Mouse (Mus musculus) kidney, adult 2 months (tissue): Measurements from ENCODE around the gene Blvrb. TPM values are rescaled to one million over a fixed set of nuclear protein-coding genes. Genes with fewer than 3 reads are reported as not detected.

ENCODE experiments used
- DNase-seq: peaks from one replicate; pipeline ENCODE4 v3.0.0; 2021
- H3K27ac ChIP-seq: fragments of 200-500 bp; 2 replicates; pipeline ENCODE4 v1.5.1; 2012; ENCODE audit warnings: low read depth, low read length, control low read depth, inconsistent platforms; ENCODE audit not compliant: insufficient read depth
- H3K27me3 ChIP-seq: fragments of 200-500 bp; replicated peaks from 2 replicates; pipeline ENCODE4 v1.6.1; 2012; ENCODE audit warnings: mild to moderate bottlenecking, moderate library complexity, low read length, inconsistent platforms; ENCODE audit not compliant: control insufficient read depth, insufficient read depth
- H3K36me3 ChIP-seq: fragments of 200-500 bp; 2 replicates; pipeline ENCODE4 v1.6.1; 2012; ENCODE audit warnings: mild to moderate bottlenecking, moderate library complexity, low read length, inconsistent platforms; ENCODE audit not compliant: control insufficient read depth, insufficient read depth
- H3K4me1 ChIP-seq: fragments of 200-500 bp; 2 replicates; pipeline ENCODE4 v1.6.1; 2011; ENCODE audit warnings: low read length; ENCODE audit not compliant: control insufficient read depth, insufficient read depth
- H3K4me3 ChIP-seq: fragments of 200-500 bp; 2 replicates; pipeline ENCODE4 v1.5.1; 2011; ENCODE audit warnings: mild to moderate bottlenecking, low read depth, low read length, control low read depth; ENCODE audit not compliant: insufficient read depth
- CTCF ChIP-seq: fragments of 200-500 bp; conservative IDR thresholded peaks from 2 replicates; pipeline ENCODE4 v1.5.1; 2011; ENCODE audit warnings: low read depth, mild to moderate bottlenecking, control low read depth, low read length, moderate library complexity, mixed read lengths; ENCODE audit not compliant: insufficient read depth, insufficient read length
- POLR2A ChIP-seq: fragments of 200-500 bp; IDR thresholded peaks from one replicate; pipeline ENCODE4 v1.6.1; 2011; ENCODE audit warnings: low read depth, low read length, control low read depth
- WGBS: fragments of 180-500 bp; shearing (Covaris S2); methylation state at CpG from one replicate; pipeline ENCODE4 v1.1.7; 2018; 5-methylcytosine and 5-hydroxymethylcytosine counted together
- polyA plus RNA-seq: library from polyadenylated mRNA; depleted of rRNA; stranded (reverse); fragments of >200 nt; gene quantifications from 2 replicates; pipeline ENCODE4 v1.2.3, GENCODE M21; 2012

The Blvrb gene
- polyA plus RNA-seq, 1 experiment = 47.8 TPM

DNA sequence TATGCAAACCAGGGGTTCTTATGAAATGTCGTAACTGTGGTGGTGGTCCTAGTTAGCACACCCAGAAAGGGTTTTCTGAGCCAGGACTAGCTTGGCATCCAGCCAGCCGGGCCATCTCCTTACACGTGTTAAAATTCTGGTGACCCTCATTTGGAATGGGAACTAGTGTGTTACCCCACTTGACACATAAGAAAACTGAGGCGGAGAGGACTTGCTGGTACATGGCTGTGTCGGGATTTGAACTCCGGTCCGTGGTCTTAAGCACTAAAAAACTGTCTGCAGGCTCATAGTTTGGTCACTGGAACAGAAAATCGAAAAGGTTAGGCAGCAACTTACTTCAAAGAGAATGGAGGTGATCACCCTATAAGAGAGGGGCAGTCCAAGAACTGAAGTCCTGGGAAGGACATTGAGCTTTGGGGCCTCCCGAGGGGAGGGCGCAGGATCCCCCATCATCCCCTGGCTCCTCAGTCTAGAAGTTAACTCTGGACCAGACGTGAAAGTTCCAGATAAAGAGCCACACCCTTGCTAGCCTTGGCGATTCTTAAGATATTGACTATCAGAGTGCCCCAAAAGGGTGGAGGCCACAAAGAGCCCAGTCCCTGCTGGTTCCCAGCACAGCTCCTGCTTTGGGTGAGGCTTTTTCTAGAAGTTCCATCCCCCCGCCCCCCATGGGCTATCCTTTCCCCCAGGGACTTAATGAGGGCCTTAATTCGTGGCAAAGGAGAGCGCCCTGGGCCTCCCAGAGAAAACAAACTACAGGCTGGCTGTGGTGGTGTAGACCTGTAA, 836 bp downstream of the Blvrb start:
- TF ChIP-seq POLR2A = no peak
- no peak for TF ChIP-seq CTCF
- H3K36me3 ChIP-seq = no peaks in the 10 kb centered on the region
- no peak for DNase-seq
- peak overlapping the region; percentile 69 for H3K4me3 ChIP-seq
- WGBS = 58% methylated on average over 15 of the region's 15 CpGs
- H3K27ac ChIP-seq = no peak overlapping the region
- H3K27me3 ChIP-seq = no peaks in the 10 kb centered on the region
- H3K4me1 ChIP-seq = no peaks in the 10 kb centered on the region; the same call in 1 of the 2 replicates

DNA sequence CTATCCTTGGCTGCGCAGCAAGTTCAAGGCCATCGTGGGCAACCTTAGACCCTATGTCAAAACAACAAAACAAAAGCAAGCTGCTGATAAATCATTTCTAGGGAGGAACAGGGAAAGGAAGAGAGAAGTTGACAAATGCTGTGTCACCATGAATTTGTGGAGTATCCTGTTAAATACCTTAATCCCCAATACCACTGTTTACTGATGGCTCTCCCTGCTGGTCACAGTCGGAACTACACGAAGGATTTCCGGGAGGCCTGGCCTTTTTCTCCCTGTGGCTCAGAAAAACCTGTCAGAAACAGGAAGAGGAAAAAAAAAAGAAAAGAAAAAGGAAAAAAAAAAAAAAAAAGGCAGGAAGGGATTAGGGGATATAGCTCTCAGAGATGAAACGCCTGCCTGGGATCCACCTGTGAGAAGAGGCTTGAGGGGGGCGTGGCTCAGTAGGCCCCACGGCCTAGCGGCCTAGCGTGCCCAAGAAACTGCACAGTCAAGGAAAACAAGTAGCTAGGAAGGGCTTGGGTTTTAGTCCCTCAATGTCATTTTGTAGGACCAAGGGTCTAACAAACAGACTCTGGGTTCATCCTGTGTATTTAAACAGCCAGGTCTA, 1.6 kb downstream of the Blvrb start:
- Histone ChIP-seq H3K36me3 (no peaks in the 10 kb centered on the region), H3K4me3 (no peak overlapping the region), H3K27ac (no peak overlapping the region), H3K4me1 (no peaks in the 10 kb centered on the region; the same call in 1 of the 2 replicates), H3K27me3 (no peaks in the 10 kb centered on the region)
- TF ChIP-seq POLR2A (no peak), CTCF (peak; percentile 52)
- DNase-seq = peak; percentile 79
- 58% methylated on average over 10 of the region's 10 CpGs for WGBS

DNA sequence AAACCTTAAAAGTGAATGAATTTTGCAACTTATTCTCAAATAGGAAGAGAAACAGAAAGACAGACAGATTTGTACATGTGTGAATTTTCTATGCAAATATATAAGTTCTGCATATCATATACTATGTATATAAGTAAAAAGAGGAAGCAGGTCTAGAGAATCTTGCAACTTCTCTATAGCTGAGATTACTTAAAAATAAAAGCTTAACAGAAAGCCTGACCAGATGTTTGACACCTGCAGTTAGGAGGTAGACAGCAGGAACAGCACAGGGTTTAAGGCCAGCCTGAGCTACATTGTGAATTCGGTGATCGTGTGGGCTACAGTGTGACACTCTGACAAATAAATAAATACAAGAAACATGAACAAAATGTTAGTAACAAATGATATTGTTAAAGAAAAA, 3.6 kb downstream of the Blvrb start:
- no peak for DNase-seq
- no peak overlapping the region for H3K4me3 ChIP-seq
- no peaks in the 10 kb centered on the region; the same call in 1 of the 2 replicates for H3K4me1 ChIP-seq
- H3K27me3 ChIP-seq = no peaks in the 10 kb centered on the region
- no peak for TF ChIP-seq POLR2A
- TF ChIP-seq CTCF = no peak
- no peak overlapping the region for H3K27ac ChIP-seq
- H3K36me3 ChIP-seq = no peaks in the 10 kb centered on the region
- 98% methylated on average over 2 of the region's 2 CpGs for WGBS

DNA sequence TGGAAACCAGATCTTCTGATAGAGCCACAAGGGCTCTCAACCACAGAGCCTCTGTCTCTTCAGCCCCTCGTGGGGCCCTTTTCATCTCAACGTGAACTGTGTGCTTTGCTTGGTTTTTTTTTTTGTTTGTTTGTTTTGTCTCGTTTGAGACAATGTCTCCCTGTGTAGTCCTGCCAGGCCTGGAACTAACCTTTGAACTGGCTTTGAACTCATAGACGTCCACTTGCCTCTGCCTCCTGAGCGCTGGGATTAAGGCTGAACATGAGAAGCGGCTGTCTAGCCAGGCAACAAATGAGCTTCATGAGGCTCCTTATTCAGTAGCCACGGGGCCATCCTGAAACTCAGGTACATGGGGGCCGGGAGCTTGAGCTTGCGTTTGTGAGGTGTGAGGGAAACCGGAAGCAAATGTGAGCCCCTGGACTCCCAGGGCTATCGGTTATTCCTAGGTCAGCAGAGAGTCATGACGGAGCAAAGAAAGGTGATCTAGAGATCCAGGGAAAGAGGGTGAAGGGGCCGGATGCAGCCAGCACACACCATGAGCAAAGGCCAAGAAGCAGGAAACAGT, 4.5 kb downstream of the Blvrb start:
- Histone ChIP-seq H3K27ac (no peak overlapping the region), H3K36me3 (no peaks in the 10 kb centered on the region), H3K4me1 (no peaks in the 10 kb centered on the region; the same call in 1 of the 2 replicates), H3K27me3 (no peaks in the 10 kb centered on the region), H3K4me3 (no peak overlapping the region)
- peak; percentile 60 for DNase-seq
- WGBS = 57% methylated on average over 13 of the region's 13 CpGs
- TF ChIP-seq POLR2A (no peak), CTCF (no peak)

DNA sequence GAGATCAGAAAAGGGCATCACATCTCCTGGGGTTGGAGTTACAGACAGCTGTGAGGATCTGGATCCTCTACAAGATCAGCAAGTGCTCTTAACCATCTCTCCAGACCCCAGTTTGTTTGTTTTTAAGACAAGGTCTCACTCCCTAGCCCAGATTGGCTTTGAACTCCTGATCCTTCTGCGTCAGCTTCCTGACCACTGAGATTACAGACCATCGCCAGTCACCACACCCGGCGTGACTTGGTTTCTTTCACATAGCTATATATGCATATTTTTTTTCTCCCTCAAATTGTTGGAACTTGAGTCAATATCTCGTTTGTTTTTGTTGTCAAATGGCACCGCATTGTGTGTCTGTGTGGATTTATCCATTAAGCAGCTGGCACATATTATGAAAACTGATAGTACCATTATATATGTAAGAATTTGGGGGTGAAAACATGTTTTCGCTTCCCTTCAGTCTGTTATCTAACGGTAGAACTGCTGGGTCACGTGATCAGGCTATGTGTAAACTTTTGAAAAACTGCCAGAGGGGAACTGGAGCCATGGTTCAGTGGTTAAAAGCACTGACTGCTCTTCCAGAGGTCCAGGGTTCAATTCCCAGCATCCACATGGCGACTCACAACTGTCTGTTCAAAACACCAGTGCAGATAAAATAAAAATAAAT, 6.8 kb downstream of the Blvrb start:
- 67% methylated on average over 10 of the region's 10 CpGs for WGBS

DNA sequence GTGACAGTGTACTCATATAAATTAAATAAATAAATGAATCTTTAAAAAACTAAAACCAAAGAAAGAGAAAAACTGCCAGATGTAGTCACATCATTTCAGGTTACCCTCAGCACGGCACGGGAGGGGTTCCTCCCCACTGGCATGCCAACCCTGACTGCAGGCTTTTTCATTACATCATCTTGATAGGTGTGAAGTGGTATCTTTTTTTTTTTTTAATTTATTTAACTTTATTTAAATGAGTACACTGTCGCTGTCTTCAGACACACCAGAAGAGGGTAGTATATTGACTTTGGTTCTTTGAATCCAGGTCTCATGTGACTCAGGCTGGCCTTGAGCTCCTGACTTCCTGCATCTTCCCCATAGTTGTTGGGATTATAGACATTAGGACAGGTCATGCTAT, 7.5 kb downstream of the Blvrb start:
- Histone ChIP-seq H3K27me3 (no peaks in the 10 kb centered on the region), H3K27ac (no peak overlapping the region), H3K4me3 (no peak overlapping the region), H3K4me1 (no peaks in the 10 kb centered on the region), H3K36me3 (no peaks in the 10 kb centered on the region)
- 97% methylated on average over 3 of the region's 3 CpGs for WGBS
- TF ChIP-seq CTCF = no peak
- no peak for TF ChIP-seq POLR2A
- DNase-seq = no peak

More for the DNA sequence above, 6.8 kb downstream of the Blvrb start:
- Histone ChIP-seq H3K4me3 (no peak overlapping the region), H3K27ac (no peak overlapping the region), H3K4me1 (no peaks in the 10 kb centered on the region), H3K36me3 (no peaks in the 10 kb centered on the region), H3K27me3 (no peaks in the 10 kb centered on the region)
- TF ChIP-seq POLR2A = no peak
- TF ChIP-seq CTCF = no peak
- DNase-seq = peak; percentile 50

DNA sequence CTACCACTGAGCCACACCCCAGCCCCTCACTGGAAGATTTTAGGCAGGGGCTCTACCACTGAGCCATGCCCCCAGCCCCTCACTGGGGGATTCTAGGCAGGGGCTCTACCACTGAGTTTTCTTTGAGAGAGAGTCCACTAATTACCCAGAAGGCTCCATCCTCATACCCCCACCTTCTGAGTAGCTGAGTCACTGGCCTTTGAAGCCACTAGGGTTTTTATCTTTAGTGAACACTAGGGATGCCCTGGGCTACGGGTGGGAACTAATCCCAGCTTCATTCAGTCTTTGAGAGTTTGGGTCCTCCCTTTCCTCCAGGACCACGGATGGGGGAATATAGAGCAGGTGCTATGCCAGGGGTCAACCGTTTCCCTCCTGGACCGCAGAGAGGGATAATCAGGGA, 10.8 kb downstream of the Blvrb start:
- H3K27ac ChIP-seq = no peak overlapping the region
- TF ChIP-seq CTCF (no peak), POLR2A (no peak)
- H3K4me3 ChIP-seq = no peak overlapping the region
- H3K4me1 ChIP-seq = no peaks in the 10 kb centered on the region
- no peaks in the 10 kb centered on the region for H3K27me3 ChIP-seq
- no peak for DNase-seq
- WGBS = 87% methylated on average over 4 of the region's 4 CpGs
- H3K36me3 ChIP-seq = no peaks in the 10 kb centered on the region
